Mouse (Mus musculus) lung, postnatal 0 days (tissue): ENCODE measurements at regions not wholly inside any gene's neighbourhood (a gene's known extent, or its start where the extent isn't known, plus 50 kb on each side); places are given as distances from the start of the nearest gene placed in this dataset.

ENCODE experiments used
- ATAC-seq: fragments of 200-750 bp; cut with Nextera tagmentation; 2 replicates; pipeline ENCODE4 v1.8.0; 2017; ENCODE audit warnings: moderate library complexity
- DNase-seq: peaks from one replicate; pipeline ENCODE4 v3.0.0-alpha.2; 2016; ENCODE audit warnings: low spot score
- H3K27ac ChIP-seq: fragments of 300-500 bp; sonication (generic); 2 replicates; pipeline ENCODE4 v1.5.1; 2014; ENCODE audit warnings: antibody characterized with exemption, mild to moderate bottlenecking, low read length, mixed read lengths
- H3K27me3 ChIP-seq: fragments of 300-500 bp; sonication (generic); replicated peaks from 2 replicates; pipeline ENCODE4 v1.6.1; 2014; ENCODE audit warnings: low read length, mixed read lengths; ENCODE audit not compliant: insufficient read depth
- H3K36me3 ChIP-seq: fragments of 300-500 bp; sonication (generic); 2 replicates; pipeline ENCODE4 v1.6.1; 2014; ENCODE audit warnings: low read length, mixed read lengths; ENCODE audit not compliant: insufficient read depth
- H3K4me1 ChIP-seq: fragments of 300-500 bp; sonication (generic); 2 replicates; pipeline ENCODE4 v1.6.1; 2014; ENCODE audit warnings: antibody characterized with exemption, low read depth, low read length, mixed read lengths; ENCODE audit not compliant: insufficient read depth
- H3K4me2 ChIP-seq: fragments of 300-500 bp; sonication (generic); replicated peaks from 2 replicates; pipeline ENCODE4 v1.6.1; 2014; ENCODE audit warnings: low read depth, mild to moderate bottlenecking, low read length, moderate library complexity, mixed read lengths
- H3K4me3 ChIP-seq: fragments of 300-500 bp; sonication (generic); 2 replicates; pipeline ENCODE4 v1.5.1; 2014; ENCODE audit warnings: low read depth, low read length
- H3K9ac ChIP-seq: fragments of 300-500 bp; sonication (generic); replicated peaks from 2 replicates; pipeline ENCODE4 v1.6.1; 2014; ENCODE audit warnings: low read depth, mild to moderate bottlenecking
- H3K9me3 ChIP-seq: fragments of 300-500 bp; sonication (generic); 2 replicates; pipeline ENCODE4 v1.6.1; 2016; ENCODE audit warnings: low read length, mixed read lengths
- CTCF ChIP-seq: IDR thresholded peaks from 2 replicates; pipeline ENCODE4 v1.5.1; 2016; ENCODE audit warnings: antibody characterized with exemption, mild to moderate bottlenecking
- EP300 ChIP-seq: IDR thresholded peaks from 2 replicates; pipeline ENCODE4 v1.6.1; 2016; ENCODE audit warnings: antibody characterized with exemption, mild to moderate bottlenecking, control low read depth
- WGBS: fragments of 180-500 bp; shearing (Covaris S2); extraction: QIAGEN DNeasy Blood & Tissue Kit; methylation state at CpG from one replicate; pipeline ENCODE4 v1.1.7; 2014; 5-methylcytosine and 5-hydroxymethylcytosine counted together

DNA sequence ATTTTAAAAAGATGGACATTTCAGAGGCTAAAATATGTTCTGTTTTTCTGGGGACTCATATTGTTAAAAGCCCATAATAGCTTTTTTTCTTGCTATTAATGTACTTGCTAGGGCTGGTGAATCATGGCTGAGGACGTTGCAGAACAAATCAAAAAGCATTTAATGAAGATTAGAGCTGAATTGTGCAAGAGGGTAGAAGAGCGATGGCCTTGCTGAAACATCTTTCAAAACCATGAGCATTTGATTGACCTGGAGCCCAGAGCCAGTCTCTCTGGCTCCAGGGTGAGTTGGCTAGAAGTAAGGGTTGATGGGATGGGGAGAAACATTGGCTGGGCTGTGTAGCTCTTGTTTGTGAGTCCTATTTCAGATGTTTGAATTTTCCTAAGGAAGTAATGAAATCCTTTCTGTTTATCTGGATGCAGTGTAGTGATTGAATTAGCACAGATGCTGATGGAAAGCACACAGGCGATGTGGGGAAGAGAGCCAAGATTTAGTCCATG is 313.8 kb upstream of the Sstr1 start:
- Histone ChIP-seq H3K9me3 (no peaks in the 10 kb centered on the region), H3K4me1 (no peaks in the 10 kb centered on the region), H3K36me3 (no peaks in the 10 kb centered on the region), H3K27ac (no peak overlapping the region), H3K27me3 (no peaks in the 10 kb centered on the region), H3K9ac (no peak overlapping the region), H3K4me3 (no peak overlapping the region), H3K4me2 (no peak overlapping the region)
- no peak for TF ChIP-seq CTCF
- no peak for TF ChIP-seq EP300
- no peak for ATAC-seq
- WGBS = 66% methylated on average over 3 of the region's 3 CpGs
- DNase-seq = no peak

DNA sequence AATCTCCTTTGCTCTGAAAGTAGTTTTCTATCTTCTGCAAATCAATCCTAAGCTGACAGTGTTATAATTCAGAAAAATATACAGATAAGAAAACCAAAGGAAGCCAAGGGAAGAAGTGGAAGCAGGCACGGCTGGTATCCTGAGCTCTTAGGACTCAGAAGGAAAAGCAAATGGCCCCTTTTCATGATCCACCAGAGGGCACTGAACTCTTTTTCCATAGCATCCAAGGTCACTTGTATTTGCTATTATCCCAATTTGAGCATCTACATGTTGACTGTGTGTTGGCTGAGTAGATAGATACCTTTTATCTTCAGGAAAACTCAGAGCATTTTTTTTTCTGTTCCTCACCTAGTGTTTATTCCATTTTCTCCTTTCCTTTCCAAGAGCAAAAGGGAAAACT is 306.9 kb upstream of the Sstr1 start:
- H3K4me3 ChIP-seq = no peak overlapping the region
- no peaks in the 10 kb centered on the region for H3K4me1 ChIP-seq
- TF ChIP-seq EP300 (no peak), CTCF (peak; percentile 50)
- WGBS = 45% methylated on average over 1 of the region's 1 CpGs
- H3K27ac ChIP-seq = no peak overlapping the region
- no peak overlapping the region for H3K4me2 ChIP-seq
- H3K9ac ChIP-seq = no peak overlapping the region
- no peaks in the 10 kb centered on the region for H3K36me3 ChIP-seq
- ATAC-seq = no peak
- no peaks in the 10 kb centered on the region for H3K9me3 ChIP-seq
- DNase-seq = no peak
- no peaks in the 10 kb centered on the region for H3K27me3 ChIP-seq

DNA sequence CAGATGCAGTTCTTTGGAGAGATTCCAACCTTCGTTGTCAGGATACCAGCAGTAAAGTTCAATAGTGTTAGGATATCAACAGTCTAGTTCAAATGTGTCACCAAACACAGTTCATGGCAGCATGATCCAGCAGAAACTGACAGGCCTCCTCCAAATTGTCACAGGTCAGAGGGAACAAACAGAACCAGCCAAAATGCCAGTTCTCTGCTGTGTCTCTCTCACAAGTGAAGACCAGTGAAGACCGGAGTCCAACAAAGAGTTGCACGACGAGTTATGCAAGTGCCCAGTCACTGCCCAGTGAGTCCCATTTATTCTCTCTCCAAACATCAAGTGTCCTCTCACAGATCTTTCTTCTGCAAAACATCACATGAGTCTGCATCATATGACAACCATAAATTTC is 293.4 kb upstream of the Sstr1 start:
- no peaks in the 10 kb centered on the region for H3K4me1 ChIP-seq
- no peak overlapping the region for H3K27ac ChIP-seq
- H3K4me3 ChIP-seq = no peak overlapping the region
- DNase-seq = no peak
- no peak for TF ChIP-seq EP300
- TF ChIP-seq CTCF = no peak
- no peaks in the 10 kb centered on the region for H3K36me3 ChIP-seq
- H3K4me2 ChIP-seq = no peak overlapping the region
- no peak overlapping the region for H3K9ac ChIP-seq
- H3K9me3 ChIP-seq = no peaks in the 10 kb centered on the region
- no peak for ATAC-seq
- no peaks in the 10 kb centered on the region for H3K27me3 ChIP-seq
- WGBS = 75% methylated on average over 4 of the region's 4 CpGs

DNA sequence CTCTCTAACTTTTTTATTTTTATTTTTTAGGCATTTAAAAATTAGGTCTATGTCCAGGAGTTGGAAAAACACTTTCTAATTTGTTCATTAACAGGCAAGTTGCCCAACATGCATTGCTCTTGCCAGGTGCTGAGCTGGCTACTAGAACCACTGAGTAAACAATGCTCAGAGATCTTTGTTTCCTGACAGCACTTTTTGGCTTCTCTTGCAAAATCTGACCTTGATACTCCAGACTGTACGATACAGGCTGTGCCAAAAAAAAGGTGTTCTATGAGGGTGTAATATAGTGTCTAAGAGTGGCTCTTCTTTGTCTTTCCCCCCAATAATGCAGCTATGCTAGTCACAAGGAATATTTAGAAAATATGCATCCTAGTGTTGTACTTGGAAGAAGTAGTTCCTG is 289.5 kb upstream of the Sstr1 start:
- no peak overlapping the region for H3K4me3 ChIP-seq
- no peaks in the 10 kb centered on the region for H3K36me3 ChIP-seq
- WGBS = 7% methylated on average over 1 of the region's 1 CpGs
- ATAC-seq (no peak), DNase-seq (no peak)
- H3K9ac ChIP-seq = no peak overlapping the region
- H3K27me3 ChIP-seq = no peaks in the 10 kb centered on the region
- H3K27ac ChIP-seq = no peak overlapping the region
- no peaks in the 10 kb centered on the region for H3K4me1 ChIP-seq
- TF ChIP-seq CTCF = no peak
- no peak for TF ChIP-seq EP300
- no peak overlapping the region for H3K4me2 ChIP-seq
- H3K9me3 ChIP-seq = no peaks in the 10 kb centered on the region

DNA sequence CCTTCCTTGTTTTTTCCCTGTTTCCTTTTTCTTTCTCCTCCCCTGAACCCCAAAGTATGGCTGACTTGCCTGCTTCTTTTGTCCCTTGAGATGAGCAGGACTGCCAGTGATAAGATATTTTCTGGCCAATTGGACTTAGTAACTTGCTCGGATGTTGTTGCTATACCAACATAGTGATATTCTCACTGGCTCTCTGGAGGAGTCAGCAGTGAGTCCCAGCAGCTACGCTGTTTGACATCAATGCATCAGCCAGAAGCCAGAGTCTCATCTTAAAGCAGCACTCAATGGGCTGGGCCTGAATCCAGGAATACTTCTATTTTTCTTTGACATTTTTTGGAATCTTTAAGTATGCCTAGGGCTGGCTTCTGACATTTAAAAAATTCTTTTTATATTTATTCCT is 287.1 kb upstream of the Sstr1 start:
- Histone ChIP-seq H3K36me3 (no peaks in the 10 kb centered on the region), H3K27me3 (no peaks in the 10 kb centered on the region), H3K4me2 (no peak overlapping the region), H3K4me1 (no peaks in the 10 kb centered on the region), H3K27ac (no peak overlapping the region), H3K9ac (no peak overlapping the region), H3K4me3 (no peak overlapping the region), H3K9me3 (no peaks in the 10 kb centered on the region)
- 63% methylated on average over 2 of the region's 2 CpGs for WGBS
- DNase-seq (no peak), ATAC-seq (no peak)
- TF ChIP-seq EP300 = no peak
- TF ChIP-seq CTCF = no peak

DNA sequence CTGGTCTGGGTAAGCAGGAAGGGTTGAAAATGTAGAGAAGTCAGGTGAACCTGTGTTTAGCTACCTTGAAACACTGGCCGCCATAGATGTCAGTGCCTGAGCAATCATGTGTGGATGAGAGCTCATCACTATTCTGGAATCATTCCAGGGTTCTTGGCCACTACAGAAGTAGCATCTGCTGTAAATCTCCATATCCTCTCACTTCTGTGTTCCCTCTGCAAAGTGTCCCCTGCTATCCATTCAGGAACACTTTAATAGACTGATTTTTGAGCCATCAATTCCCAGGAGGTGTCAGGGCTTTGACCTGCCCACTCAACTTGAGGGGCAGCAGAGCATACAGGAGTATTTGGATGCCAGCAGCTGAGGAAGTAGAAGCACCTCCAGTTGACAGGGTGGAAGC is 284.7 kb upstream of the Sstr1 start:
- no peaks in the 10 kb centered on the region for H3K4me1 ChIP-seq
- no peaks in the 10 kb centered on the region for H3K36me3 ChIP-seq
- DNase-seq = no peak
- H3K27ac ChIP-seq = no peak overlapping the region
- no peaks in the 10 kb centered on the region for H3K9me3 ChIP-seq
- no peak overlapping the region for H3K4me3 ChIP-seq
- WGBS = 70% methylated on average over 1 of the region's 1 CpGs
- H3K27me3 ChIP-seq = no peaks in the 10 kb centered on the region
- H3K4me2 ChIP-seq = no peak overlapping the region
- no peak overlapping the region for H3K9ac ChIP-seq
- ATAC-seq = no peak
- TF ChIP-seq EP300 = no peak
- no peak for TF ChIP-seq CTCF

DNA sequence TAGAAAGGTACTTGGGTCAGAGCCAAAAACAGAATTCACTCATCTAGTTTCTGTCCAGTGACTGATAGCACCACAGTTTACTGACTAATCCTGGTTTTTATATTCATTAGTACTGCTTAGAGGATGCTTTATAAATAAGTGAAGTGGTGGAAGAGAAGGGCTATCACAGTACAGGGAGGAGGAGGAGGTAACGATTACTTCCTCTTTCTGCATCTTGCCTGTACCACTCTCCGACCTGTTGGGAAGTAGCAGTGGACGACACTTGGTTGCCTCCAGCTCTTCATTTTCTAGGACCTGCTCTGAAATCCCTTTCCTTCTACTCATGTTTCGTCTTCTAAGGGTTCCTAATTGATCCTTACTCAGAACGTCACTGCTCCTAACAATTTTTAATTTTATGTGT is 283.5 kb upstream of the Sstr1 start:
- TF ChIP-seq CTCF = no peak
- no peak for TF ChIP-seq EP300
- WGBS = 81% methylated on average over 5 of the region's 5 CpGs
- Histone ChIP-seq H3K4me3 (no peak overlapping the region), H3K9me3 (no peaks in the 10 kb centered on the region), H3K27ac (no peak overlapping the region), H3K27me3 (no peaks in the 10 kb centered on the region), H3K9ac (no peak overlapping the region), H3K4me2 (no peak overlapping the region), H3K36me3 (no peaks in the 10 kb centered on the region), H3K4me1 (no peaks in the 10 kb centered on the region)
- no peak for ATAC-seq
- DNase-seq = no peak
